Mouse (Mus musculus) hindbrain, embryonic 15.5 days (tissue): ENCODE measurements around the gene Sgk1. TPM values are rescaled to one million over a fixed set of nuclear protein-coding genes. Genes with fewer than 3 reads are reported as not detected.

Experiments used
- ATAC-seq: fragments of 200-750 bp; cut with Nextera tagmentation; 2 replicates; pipeline ENCODE4 v1.8.0; 2017; ENCODE audit warnings: low read depth, moderate number of reproducible peaks, moderate TSS enrichment; ENCODE audit not compliant: low FRiP score
- H3K27ac ChIP-seq: fragments of 300-500 bp; sonication (generic); replicated peaks from 2 replicates; pipeline ENCODE4 v1.5.1; 2015; ENCODE audit warnings: mild to moderate bottlenecking, inconsistent platforms
- H3K27me3 ChIP-seq: fragments of 300-500 bp; sonication (generic); 2 replicates; pipeline ENCODE4 v1.6.1; 2015; ENCODE audit warnings: control low read depth, inconsistent platforms
- H3K36me3 ChIP-seq: fragments of 300-500 bp; sonication (generic); 2 replicates; pipeline ENCODE4 v1.6.1; 2015; ENCODE audit warnings: control low read depth, inconsistent platforms
- H3K4me1 ChIP-seq: fragments of 300-500 bp; sonication (generic); replicated peaks from 2 replicates; pipeline ENCODE4 v1.6.1; 2015; ENCODE audit warnings: control low read depth, inconsistent platforms
- H3K4me2 ChIP-seq: fragments of 300-500 bp; sonication (generic); 2 replicates; pipeline ENCODE4 v1.6.1; 2015; ENCODE audit warnings: moderate library complexity, mild to moderate bottlenecking, inconsistent platforms
- H3K4me3 ChIP-seq: fragments of 300-500 bp; sonication (generic); 2 replicates; pipeline ENCODE4 v1.5.1; 2015; ENCODE audit warnings: mild to moderate bottlenecking, inconsistent platforms
- H3K9ac ChIP-seq: fragments of 300-500 bp; sonication (generic); 2 replicates; pipeline ENCODE4 v1.6.1; 2015; ENCODE audit warnings: inconsistent platforms
- H3K9me3 ChIP-seq: fragments of 300-500 bp; sonication (generic); 2 replicates; pipeline ENCODE4 v1.6.1; 2016; ENCODE audit warnings: control low read depth, inconsistent platforms
- WGBS: fragments of 180-500 bp; shearing (Covaris S2); methylation state at CpG from one replicate; pipeline ENCODE4 v1.1.7; 2015; 5-methylcytosine and 5-hydroxymethylcytosine counted together
- polyA plus RNA-seq: library from polyadenylated mRNA; unstranded; fragments of >200 nt; fragmentation: Nextera tagmentation; extraction: Ambion mirVana; gene quantifications from 2 replicates; pipeline ENCODE4 v1.2.1, GENCODE M21; 2015

The Sgk1 gene
- 36.6 and 41.5 TPM in 2 replicates for polyA plus RNA-seq

GRCm38 (mm10) chr10:21882184-21883081, at the start of gene Sgk1:
Sgk1 (plus strand) TSS chr10:21882184.
- H3K27me3 ChIP-seq, result no peaks in the 10 kb centered on the region
- peaks cover 29% of the 10 kb centered on the region for H3K4me1 ChIP-seq
- WGBS, result 1% methylated on average over 36 of the region's 36 CpGs
- peak within 1 kb of the TSS; percentile 57 for H3K4me3 ChIP-seq
- H3K27ac ChIP-seq, result peak within 1 kb of the TSS; percentile 95
- peak within 1 kb of the TSS; percentile 58 for H3K4me2 ChIP-seq
- H3K9ac ChIP-seq, result peak within 1 kb of the TSS; percentile 67
- no peaks in the 10 kb centered on the region for H3K9me3 ChIP-seq
- peak; percentile 90 for ATAC-seq
- H3K36me3 ChIP-seq, result no peaks in the 10 kb centered on the region

- Histone ChIP-seq H3K4me1 (0 out of 2 replicates have a peak, but pooled peaks cover 4% of the 10 kb centered on the region), H3K36me3 (no peaks in the 10 kb centered on the region), H3K27ac (no peak overlapping the region), H3K4me3 (no peak overlapping the region), H3K4me2 (no peak overlapping the region), H3K9ac (no peak overlapping the region), H3K9me3 (no peaks in the 10 kb centered on the region), H3K27me3 (no peaks in the 10 kb centered on the region)
- ATAC-seq, result no peak
- whole genome bisulfite sequencing, result 75% methylated on average over 2 of the region's 2 CpGs
These were observed 49.7 kb upstream of the Sgk1 start for GRCm38 (mm10) chr10:21832282-21832681.

- no peak for ATAC-seq
These were observed 48.2 kb upstream of the Sgk1 start for GRCm38 (mm10) chr10:21833757-21834156.

GRCm38 (mm10) chr10:21835077-21835476, 46.9 kb upstream of the Sgk1 start:
- Histone ChIP-seq H3K27me3 (no peaks in the 10 kb centered on the region), H3K27ac (no peak overlapping the region), H3K4me2 (no peak overlapping the region), H3K36me3 (no peaks in the 10 kb centered on the region), H3K9me3 (no peaks in the 10 kb centered on the region), H3K9ac (no peak overlapping the region), H3K4me1 (no peaks in the 10 kb centered on the region), H3K4me3 (no peak overlapping the region)
- ATAC-seq, result no peak
- 51% methylated on average over 7 of the region's 7 CpGs for WGBS

More at GRCm38 (mm10) chr10:21833757-21834156, 48.2 kb upstream of the Sgk1 start:
- Histone ChIP-seq H3K4me2 (no peak overlapping the region), H3K4me3 (no peak overlapping the region), H3K27me3 (no peaks in the 10 kb centered on the region), H3K4me1 (0 out of 2 replicates have a peak, but pooled peaks cover 4% of the 10 kb centered on the region), H3K9ac (no peak overlapping the region), H3K27ac (no peak overlapping the region), H3K36me3 (no peaks in the 10 kb centered on the region), H3K9me3 (no peaks in the 10 kb centered on the region)
- 87% methylated on average over 3 of the region's 3 CpGs for WGBS

GRCm38 (mm10) chr10:21839248-21840155, 42.5 kb upstream of the Sgk1 start:
- Histone ChIP-seq H3K36me3 (no peaks in the 10 kb centered on the region), H3K9ac (no peak overlapping the region), H3K27ac (no peak overlapping the region), H3K9me3 (no peaks in the 10 kb centered on the region), H3K4me2 (no peak overlapping the region), H3K27me3 (no peaks in the 10 kb centered on the region), H3K4me1 (no peaks in the 10 kb centered on the region), H3K4me3 (no peak overlapping the region)
- 70% methylated on average over 13 of the region's 13 CpGs for WGBS
- ATAC-seq, result no peak

GRCm38 (mm10) chr10:21843326-21843725, 38.7 kb upstream of the Sgk1 start:
- H3K27me3 ChIP-seq, result no peaks in the 10 kb centered on the region
- no peak overlapping the region for H3K27ac ChIP-seq
- 93% methylated on average over 6 of the region's 6 CpGs for WGBS
- no peak overlapping the region for H3K4me2 ChIP-seq
- no peaks in the 10 kb centered on the region for H3K9me3 ChIP-seq
- H3K4me1 ChIP-seq, result no peaks in the 10 kb centered on the region
- ATAC-seq, result no peak
- H3K9ac ChIP-seq, result no peak overlapping the region
- no peak overlapping the region for H3K4me3 ChIP-seq
- H3K36me3 ChIP-seq, result no peaks in the 10 kb centered on the region

- no peaks in the 10 kb centered on the region for H3K36me3 ChIP-seq
- no peak overlapping the region for H3K4me2 ChIP-seq
- H3K4me1 ChIP-seq, result no peaks in the 10 kb centered on the region
- no peaks in the 10 kb centered on the region for H3K9me3 ChIP-seq
- H3K27me3 ChIP-seq, result no peaks in the 10 kb centered on the region
- 88% methylated on average over 8 of the region's 8 CpGs for WGBS
- H3K4me3 ChIP-seq, result no peak overlapping the region
- no peak for ATAC-seq
- no peak overlapping the region for H3K27ac ChIP-seq
- H3K9ac ChIP-seq, result no peak overlapping the region
These were observed 38.1 kb upstream of the Sgk1 start for GRCm38 (mm10) chr10:21843861-21844260.

- Histone ChIP-seq H3K4me1 (no peaks in the 10 kb centered on the region), H3K36me3 (no peaks in the 10 kb centered on the region), H3K9ac (no peak overlapping the region), H3K9me3 (no peaks in the 10 kb centered on the region), H3K4me2 (no peak overlapping the region), H3K27me3 (no peaks in the 10 kb centered on the region), H3K27ac (no peak overlapping the region), H3K4me3 (no peak overlapping the region)
- 28% methylated on average over 7 of the region's 7 CpGs for WGBS
- no peak for ATAC-seq
These were observed 37.6 kb upstream of the Sgk1 start for GRCm38 (mm10) chr10:21844391-21844790.

GRCm38 (mm10) chr10:21845601-21846282, 36.2 kb upstream of the Sgk1 start:
- no peak overlapping the region for H3K9ac ChIP-seq
- WGBS, result 85% methylated on average over 10 of the region's 10 CpGs
- H3K27me3 ChIP-seq, result no peaks in the 10 kb centered on the region
- H3K4me3 ChIP-seq, result no peak overlapping the region
- no peak for ATAC-seq
- H3K9me3 ChIP-seq, result no peaks in the 10 kb centered on the region
- no peaks in the 10 kb centered on the region for H3K36me3 ChIP-seq
- no peaks in the 10 kb centered on the region for H3K4me1 ChIP-seq
- no peak overlapping the region for H3K27ac ChIP-seq
- no peak overlapping the region for H3K4me2 ChIP-seq

GRCm38 (mm10) chr10:21846366-21846765, 35.6 kb upstream of the Sgk1 start:
- H3K4me1 ChIP-seq, result no peaks in the 10 kb centered on the region
- H3K27ac ChIP-seq, result no peak overlapping the region
- no peak for ATAC-seq
- H3K4me2 ChIP-seq, result no peak overlapping the region
- H3K27me3 ChIP-seq, result no peaks in the 10 kb centered on the region
- WGBS, result 88% methylated on average over 9 of the region's 9 CpGs
- H3K9me3 ChIP-seq, result no peaks in the 10 kb centered on the region
- H3K9ac ChIP-seq, result no peak overlapping the region
- no peaks in the 10 kb centered on the region for H3K36me3 ChIP-seq
- H3K4me3 ChIP-seq, result no peak overlapping the region

- no peak overlapping the region for H3K27ac ChIP-seq
- no peak for ATAC-seq
- no peak overlapping the region for H3K4me2 ChIP-seq
- no peaks in the 10 kb centered on the region for H3K36me3 ChIP-seq
- 88% methylated on average over 11 of the region's 11 CpGs for WGBS
- no peak overlapping the region for H3K4me3 ChIP-seq
- no peaks in the 10 kb centered on the region for H3K9me3 ChIP-seq
- H3K9ac ChIP-seq, result no peak overlapping the region
- H3K4me1 ChIP-seq, result no peaks in the 10 kb centered on the region
- H3K27me3 ChIP-seq, result no peaks in the 10 kb centered on the region
These were observed 34.8 kb upstream of the Sgk1 start for GRCm38 (mm10) chr10:21847026-21847820.
